Mouse (Mus musculus) kidney, adult 2 months (tissue): ENCODE data around the gene Krtap9-3.

Experiments used
- CTCF ChIP-seq: fragments of 200-500 bp; conservative IDR thresholded peaks from 2 replicates; pipeline ENCODE4 v1.5.1; 2011; ENCODE audit warnings: low read depth, mild to moderate bottlenecking, control low read depth, low read length, moderate library complexity, mixed read lengths; ENCODE audit not compliant: insufficient read depth, insufficient read length
- POLR2A ChIP-seq: fragments of 200-500 bp; IDR thresholded peaks from one replicate; pipeline ENCODE4 v1.6.1; 2011; ENCODE audit warnings: low read depth, low read length, control low read depth

DNA sequence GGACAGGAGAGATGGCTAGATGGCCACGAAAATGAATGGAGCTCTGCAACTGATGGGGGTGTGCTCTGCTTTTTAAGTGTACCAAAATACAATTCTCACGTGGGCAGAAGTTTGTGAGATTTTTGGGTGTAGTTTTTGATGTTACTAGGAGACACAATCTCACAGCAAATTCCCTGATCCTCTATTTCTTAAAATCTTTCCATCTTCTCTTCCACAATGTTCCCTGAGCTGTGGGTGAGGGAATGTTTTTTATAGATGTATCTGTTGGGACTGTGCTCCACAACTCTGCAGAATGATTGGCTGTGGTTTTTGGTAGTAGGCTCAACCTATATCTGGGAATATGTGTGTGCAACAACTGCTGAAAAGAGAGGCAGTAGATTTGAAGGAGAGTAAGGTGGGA, 35.4 kb upstream of the Krtap9-3 start:
- TF ChIP-seq CTCF (no peak), POLR2A (no peak)
